Mouse (Mus musculus): ENCODE data around the gene Gm20388.

Gm20388 gene

GRCm38 (mm10) chr8:121027787-121028186 lies 1117.1 kb downstream of the Gm20388 start:
- DNase-seq: no peak

- no peak for DNase-seq
These were observed 1118.4 kb downstream of the Gm20388 start for GRCm38 (mm10) chr8:121029076-121029475.

DNA sequence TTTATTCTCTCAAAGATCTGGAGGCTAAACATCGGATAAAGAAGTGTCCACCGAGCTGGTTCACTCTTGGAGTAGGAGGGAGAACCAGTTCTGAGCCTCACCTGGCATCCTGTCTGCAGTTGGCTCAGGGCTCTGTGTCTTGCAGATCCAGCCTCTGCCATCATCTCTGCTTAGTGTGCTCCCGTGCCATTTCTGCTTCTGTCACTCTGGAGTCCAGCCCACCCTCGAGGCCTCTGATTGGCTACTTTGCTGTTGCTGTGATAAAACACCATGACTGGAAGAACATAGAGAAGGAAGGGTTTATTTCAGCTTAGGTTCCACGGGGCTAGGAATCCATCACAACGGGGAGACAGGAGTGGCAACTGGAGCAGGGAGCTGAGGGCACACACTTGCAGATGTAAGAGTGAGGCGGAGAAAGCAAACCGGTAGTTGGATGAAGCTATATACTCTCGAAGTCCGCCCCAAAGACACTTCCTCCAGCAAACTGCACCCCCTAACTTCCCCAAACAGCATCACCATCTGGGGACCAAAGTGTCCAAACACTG lies 1119.9 kb downstream of the Gm20388 start:
- no peak for DNase-seq

- no peak for DNase-seq
These were observed 1122.8 kb downstream of the Gm20388 start for GRCm38 (mm10) chr8:121033299-121034013.

DNA sequence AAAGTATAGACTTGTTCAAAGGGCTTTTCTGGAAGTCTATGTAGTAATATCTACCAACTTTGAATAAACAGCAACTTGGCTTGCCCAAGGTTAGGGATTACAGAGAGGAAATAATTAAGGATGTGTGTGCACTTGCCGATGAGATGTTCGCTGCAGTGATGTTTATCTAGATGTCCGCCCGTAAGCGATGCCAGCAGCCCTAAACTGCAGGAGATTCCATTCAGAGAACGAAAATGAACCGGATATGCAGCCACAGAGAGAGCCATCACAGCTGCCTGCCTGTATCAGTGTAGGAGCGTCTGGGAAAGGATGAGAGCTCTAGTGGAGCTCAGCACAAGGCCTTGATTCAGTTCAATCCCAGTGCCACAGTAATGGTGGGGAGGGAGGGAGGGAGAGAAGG lies 1125.0 kb downstream of the Gm20388 start:
- no peak for DNase-seq

DNA sequence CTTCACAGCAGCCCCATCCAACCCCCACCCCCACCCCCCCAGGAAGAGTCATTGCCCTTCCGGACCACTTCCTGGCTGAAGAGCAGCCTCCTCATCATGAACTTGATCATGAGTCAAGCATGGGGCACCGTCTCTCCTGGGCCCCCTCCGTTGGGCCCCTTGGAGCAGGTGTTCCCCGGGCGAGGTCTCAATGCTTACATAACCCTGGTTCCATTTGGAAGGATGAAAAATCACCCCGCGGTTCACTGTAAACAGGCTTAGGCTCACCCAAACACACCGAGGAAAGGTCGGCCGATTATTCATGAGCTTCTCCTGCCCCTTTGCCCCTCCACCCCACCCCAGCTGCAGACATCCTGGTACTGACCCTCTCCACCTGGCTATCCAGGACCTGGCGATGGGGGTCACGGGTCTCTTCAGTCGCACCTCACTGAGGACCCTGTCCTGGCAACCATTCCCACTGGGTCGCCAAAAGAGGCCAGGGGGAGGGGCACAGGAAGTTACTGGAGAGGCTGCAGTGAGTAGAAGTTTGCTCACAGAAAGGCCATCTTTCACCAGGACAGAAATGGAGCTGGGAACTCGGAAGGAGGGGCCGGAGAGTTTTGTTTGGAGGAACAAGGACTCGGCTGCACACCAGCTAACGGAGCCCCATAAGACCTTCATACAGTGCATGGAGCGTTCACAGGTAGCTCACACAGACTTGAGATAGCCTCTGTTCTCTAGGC lies 1133.2 kb downstream of the Gm20388 start:
- no peak for DNase-seq

DNA sequence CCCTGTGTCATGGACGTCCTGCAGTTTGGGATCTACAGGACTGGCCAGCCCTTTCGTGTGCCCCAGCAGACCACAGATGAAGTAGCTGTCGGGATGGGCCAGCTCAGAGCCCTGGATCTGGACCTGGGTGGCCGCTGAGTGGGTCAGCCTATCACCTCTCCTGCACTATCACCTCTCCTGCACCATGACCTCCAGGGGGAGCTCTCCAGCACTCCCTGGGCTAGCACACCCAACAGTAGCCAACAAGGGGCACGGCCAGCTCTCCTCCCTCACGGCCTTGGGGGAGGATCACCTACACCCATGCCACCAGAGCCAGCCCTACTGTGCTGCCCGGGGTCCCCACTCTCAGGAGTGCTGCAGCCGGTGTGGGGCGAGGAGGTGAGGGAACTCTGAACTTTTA lies 1136.8 kb downstream of the Gm20388 start:
- DNase-seq: peak; percentile 8 to 15

DNA sequence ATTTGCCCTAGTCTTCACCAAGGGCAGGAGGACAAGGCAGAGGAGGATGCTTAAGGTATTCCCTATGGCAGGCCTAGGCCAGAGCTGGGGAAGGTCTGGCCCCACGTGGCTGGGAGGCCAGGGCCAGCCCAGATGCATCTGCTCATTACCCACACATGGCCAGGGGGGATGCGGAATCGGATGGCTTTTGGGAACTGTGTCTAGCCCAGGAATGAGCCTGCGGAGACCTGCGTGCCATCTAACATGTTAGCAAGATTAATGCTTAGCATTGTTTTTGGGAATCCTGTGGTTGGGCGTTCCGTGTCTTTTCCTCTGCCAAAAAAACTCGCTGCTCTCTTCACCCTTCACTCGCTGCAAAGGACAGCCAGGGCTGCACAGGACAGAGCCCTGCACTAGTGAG lies 1147.4 kb downstream of the Gm20388 start:
- no peak for DNase-seq

- no peak for DNase-seq
These were observed 1148.5 kb downstream of the Gm20388 start for GRCm38 (mm10) chr8:121059098-121059497.

DNA sequence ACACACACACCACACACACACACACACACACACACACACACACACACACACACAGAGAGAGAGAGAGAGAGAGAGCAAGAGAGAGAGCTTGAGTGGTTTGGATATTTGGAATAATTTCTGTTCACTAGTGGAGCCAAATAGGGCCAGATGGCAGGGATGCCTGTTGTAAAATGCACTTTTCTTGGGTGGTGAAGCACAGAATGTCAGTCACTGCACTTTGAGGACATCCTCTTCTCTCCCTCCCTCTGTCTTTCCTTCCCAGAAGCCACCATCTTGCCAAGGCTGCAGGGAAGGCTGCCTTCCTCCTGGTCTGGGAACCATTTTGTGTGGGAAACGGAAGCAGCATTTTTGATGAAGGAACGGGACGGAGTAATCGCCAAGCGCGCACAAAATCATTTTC lies 1151.9 kb downstream of the Gm20388 start:
- DNase-seq: no peak

DNA sequence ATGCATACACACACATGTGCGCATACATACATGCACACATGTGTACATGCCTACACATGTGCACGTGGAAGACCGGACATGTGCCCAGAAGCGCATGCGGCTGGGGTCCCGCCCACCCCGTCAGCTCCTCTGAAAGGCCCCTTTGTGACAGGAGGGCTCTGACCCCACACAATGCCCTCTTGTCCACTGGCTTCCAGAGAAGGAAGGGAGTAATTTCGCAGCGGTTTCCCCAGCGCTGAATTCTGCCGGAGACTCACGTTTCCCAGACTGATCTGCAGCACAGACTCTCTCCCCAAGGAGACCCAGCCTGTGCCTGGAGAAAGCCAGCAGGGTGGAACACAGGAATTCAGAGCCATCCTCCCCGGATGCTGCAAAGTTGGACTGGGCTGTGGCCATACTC lies 1153.0 kb downstream of the Gm20388 start:
- no peak for DNase-seq

GRCm38 (mm10) chr8:121071454-121071853 lies 1160.8 kb downstream of the Gm20388 start:
- no peak for DNase-seq

- no peak for DNase-seq
These were observed 1161.9 kb downstream of the Gm20388 start for GRCm38 (mm10) chr8:121072406-121073130.

DNA sequence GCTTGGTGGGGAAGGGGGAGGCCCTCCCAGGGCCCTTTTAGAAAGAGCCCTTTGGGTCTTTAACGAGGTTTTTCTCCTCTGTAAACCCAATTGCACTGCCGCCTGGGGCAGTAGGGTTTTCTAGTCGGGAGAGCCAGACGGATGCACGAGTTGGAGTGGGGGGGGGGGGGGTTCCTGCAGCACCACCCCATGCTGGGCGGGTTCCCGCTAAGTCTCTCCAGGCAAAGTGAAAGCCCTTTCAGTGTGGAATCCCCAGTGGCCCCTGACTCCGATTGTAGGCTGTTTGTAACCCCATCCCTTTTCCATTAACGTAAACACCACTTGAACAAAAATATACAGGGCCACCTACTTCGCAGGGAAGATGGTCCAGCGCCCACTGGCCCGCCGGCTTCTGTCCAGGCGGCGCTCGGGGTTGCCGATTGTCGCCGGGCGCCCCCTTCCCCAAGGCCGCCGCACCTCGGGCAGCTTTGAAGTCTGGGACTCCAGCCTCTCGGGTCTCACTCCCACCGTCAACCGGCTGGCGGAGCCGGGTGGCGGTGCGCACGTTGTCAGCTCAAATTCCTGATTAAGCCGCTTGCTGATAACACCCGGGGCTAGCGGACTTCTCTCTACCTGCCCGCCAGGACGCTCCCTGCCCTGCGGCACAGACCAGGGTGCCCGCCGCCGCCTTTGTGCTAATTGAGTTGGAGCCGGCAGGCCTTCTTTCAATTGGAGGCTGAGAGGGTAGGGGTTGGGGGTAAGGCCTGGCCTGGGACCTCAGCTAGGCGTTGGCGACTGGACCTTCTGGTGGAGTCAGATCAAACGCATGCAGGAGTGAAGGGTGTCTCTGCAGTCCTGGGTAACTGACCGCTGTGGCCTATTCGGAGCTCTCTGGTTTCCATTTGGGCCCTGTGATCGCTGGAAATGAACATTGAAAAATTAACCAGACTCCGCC lies 1162.8 kb downstream of the Gm20388 start:
- DNase-seq: no peak

DNA sequence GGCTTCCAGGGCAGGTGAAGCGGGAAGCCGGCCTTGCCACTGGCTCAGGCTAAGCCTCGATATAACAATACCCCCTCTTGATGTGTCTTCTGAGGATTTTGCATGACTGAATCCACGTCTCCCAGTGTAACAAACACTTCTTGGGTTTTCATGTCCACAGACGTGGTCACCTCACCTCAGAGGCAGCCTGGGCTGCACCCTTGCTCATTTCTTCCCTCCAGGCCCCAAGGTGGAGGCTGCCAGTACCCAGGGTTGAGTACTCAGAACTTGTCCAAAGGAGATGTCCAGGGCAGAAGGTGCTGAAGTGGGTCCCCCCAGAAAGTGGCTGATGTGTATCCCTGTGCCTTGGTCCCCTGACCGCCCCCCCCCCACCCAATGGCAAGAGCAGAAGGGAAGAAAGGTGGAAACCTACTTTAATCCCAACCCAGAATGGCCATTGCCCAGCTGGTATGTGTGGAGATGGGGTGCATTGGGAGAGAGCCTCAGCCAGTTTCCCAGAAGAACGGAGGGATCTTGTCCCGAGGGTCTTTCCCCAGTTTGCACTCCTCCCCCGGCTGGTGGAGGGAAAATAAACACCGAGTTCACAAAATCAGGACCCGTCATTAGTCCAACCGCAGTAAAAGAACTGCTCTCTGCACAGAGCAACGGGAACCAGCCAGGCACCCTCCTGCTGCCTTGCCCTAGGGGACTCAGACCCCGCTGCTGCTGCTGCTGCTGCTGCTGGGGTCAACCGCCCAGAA lies 1163.6 kb downstream of the Gm20388 start:
- no peak for DNase-seq

GRCm38 (mm10) chr8:121074848-121075145 lies 1164.2 kb downstream of the Gm20388 start:
- DNase-seq: no peak

- no peak for DNase-seq
These were observed 1165.3 kb downstream of the Gm20388 start for GRCm38 (mm10) chr8:121075936-121076335.

GRCm38 (mm10) chr8:121076555-121076954 lies 1165.9 kb downstream of the Gm20388 start:
- DNase-seq: no peak

- no peak for DNase-seq
These were observed 1168.1 kb downstream of the Gm20388 start for GRCm38 (mm10) chr8:121078721-121079120.

GRCm38 (mm10) chr8:121079201-121079600 lies 1168.6 kb downstream of the Gm20388 start:
- no peak for DNase-seq

DNA sequence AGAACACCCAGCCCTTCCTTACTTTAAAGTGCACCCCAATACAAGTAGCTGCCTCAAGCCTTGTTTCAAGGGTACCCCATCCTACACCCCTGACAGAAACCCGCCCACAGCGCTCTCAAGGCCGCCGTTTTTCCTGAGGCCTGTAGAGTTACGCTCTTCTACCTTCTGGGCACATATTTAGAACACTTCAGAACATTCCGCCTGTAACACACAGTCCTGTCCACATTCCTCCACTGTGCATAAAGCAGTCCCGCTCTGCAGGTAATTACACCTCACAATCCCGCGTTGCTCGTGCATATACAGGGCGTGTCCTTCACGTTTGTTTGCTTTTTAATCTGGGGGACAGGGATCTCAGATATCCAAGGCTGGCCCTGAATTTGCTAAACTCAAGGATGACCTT lies 1169.3 kb downstream of the Gm20388 start:
- no peak for DNase-seq

Data from B cell, adult 2 months (primary cell).